Mouse (Mus musculus) large intestine, adult 2 months (tissue): ENCODE data around the gene Scn8a. TPM values are rescaled to one million over a fixed set of nuclear protein-coding genes. Genes with fewer than 3 reads are reported as not detected.

ENCODE experiments used
- DNase-seq: peaks from one replicate; pipeline ENCODE4 v3.0.0-alpha.2; 2012; ENCODE audit warnings: low read depth, low spot score
- WGBS: fragments of 180-500 bp; shearing (Covaris S2); methylation state at CpG from one replicate; pipeline ENCODE4 v1.1.7; 2018; 5-methylcytosine and 5-hydroxymethylcytosine counted together
- polyA plus RNA-seq: library from polyadenylated mRNA; depleted of rRNA; stranded (reverse); fragments of >200 nt; gene quantifications from 2 replicates; pipeline ENCODE4 v1.2.3, GENCODE M21; 2012; rRNA removed

Scn8a gene
- polyA plus RNA-seq, 1 experiment = 1.5 TPM

DNA sequence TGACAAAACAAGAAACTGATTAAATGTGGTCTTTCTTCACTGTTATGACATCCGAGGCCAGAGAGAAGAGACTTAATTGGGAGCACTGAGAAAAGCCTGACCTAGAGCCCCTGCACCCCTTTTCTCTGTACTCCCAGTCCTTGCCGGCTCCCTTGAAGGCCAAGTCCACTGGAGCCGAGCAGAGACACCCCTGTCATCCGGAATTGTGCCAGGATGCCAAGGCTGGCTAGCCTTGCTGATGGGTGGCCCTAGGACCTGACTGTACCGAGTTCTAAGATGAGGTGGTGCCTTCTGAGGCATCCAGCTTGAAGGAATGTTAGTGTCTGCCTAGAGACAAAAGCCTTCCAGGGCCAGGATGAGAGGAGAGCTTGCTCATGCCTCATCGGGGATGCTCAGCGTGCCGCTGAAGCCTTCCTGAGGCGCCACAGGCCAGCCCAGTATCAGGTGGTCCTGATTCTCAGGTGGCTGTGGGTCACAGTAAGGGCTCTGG is 210.4 kb downstream of the Scn8a start:
- 89% methylated on average over 9 of the region's 9 CpGs for WGBS
- DNase-seq = no peak

GRCm38 (mm10) chr15:101081035-101081548 is 211.4 kb downstream of the Scn8a start:
- DNase-seq = no peak
- 84% methylated on average over 7 of the region's 7 CpGs for WGBS

- WGBS = 48% methylated on average over 4 of the region's 4 CpGs
Observed at GRCm38 (mm10) chr15:101082236-101082635, 212.6 kb downstream of the Scn8a start.

GRCm38 (mm10) chr15:101084499-101084898 is 214.8 kb downstream of the Scn8a start:
- 84% methylated on average over 10 of the region's 10 CpGs for WGBS
- no peak for DNase-seq

More at GRCm38 (mm10) chr15:101082236-101082635, 212.6 kb downstream of the Scn8a start:
- DNase-seq = no peak

DNA sequence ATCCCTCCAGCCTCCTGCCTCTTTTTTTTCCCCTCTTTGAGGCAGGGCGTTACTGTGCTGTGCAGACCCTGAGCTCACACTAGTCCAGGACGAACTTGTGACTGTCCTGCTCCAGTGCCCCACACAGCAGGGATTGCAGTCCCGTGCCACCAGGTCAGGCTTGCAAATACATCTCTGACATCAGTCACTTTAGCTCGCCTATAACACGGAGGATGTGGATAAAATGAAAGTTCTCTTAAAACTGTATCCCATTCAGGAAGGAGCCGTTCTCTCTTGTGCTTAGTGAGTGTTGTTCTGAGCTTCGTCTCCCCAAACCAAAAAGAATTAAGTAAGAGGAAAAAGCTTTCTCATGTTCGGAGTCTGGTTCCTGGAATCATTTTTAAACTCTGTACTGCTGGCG is 216.8 kb downstream of the Scn8a start:
- 75% methylated on average over 9 of the region's 9 CpGs for WGBS
- DNase-seq = no peak

DNA sequence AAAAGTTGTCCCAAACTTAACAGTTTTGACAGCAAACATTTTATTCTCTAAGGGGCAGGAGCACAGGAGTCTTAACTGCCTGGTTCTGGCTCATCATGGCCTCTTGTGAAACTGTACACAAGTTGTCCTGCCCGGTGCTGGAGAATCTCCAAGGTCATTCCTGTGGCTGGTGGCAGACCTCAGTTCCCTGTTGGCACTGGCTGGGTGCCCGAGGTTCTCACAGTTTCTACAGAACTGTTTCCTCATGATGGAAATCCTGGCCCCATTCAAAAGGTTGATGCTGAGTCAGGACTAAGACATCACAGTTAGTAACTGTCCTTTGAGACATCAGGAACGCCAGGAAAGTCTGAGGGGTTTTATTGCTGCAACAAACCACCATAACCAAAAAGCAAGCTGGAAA is 217.3 kb downstream of the Scn8a start:
- WGBS = 17% methylated on average over 3 of the region's 3 CpGs
- DNase-seq = no peak

- DNase-seq = no peak
- 87% methylated on average over 4 of the region's 4 CpGs for WGBS
Observed at GRCm38 (mm10) chr15:101088291-101088690, 218.6 kb downstream of the Scn8a start.

GRCm38 (mm10) chr15:101091551-101091950 is 221.9 kb downstream of the Scn8a start:
- 94% methylated on average over 8 of the region's 8 CpGs for WGBS

GRCm38 (mm10) chr15:101092121-101092828 is 222.6 kb downstream of the Scn8a start:
- 55% methylated on average over 14 of the region's 14 CpGs for WGBS

More at GRCm38 (mm10) chr15:101091551-101091950, 221.9 kb downstream of the Scn8a start:
- no peak for DNase-seq

GRCm38 (mm10) chr15:101092829-101093648 is 223.4 kb downstream of the Scn8a start:
- 57% methylated on average over 25 of the region's 25 CpGs for WGBS
- no peak for DNase-seq

More at GRCm38 (mm10) chr15:101092121-101092828, 222.6 kb downstream of the Scn8a start:
- no peak for DNase-seq

- no peak for DNase-seq
- WGBS = 81% methylated on average over 6 of the region's 6 CpGs
Observed at GRCm38 (mm10) chr15:101093988-101094387, 224.3 kb downstream of the Scn8a start.

- WGBS = 81% methylated on average over 9 of the region's 9 CpGs
- DNase-seq = no peak
Observed at GRCm38 (mm10) chr15:101094979-101095378, 225.3 kb downstream of the Scn8a start.

- DNase-seq = no peak
- 59% methylated on average over 3 of the region's 3 CpGs for WGBS
Observed at GRCm38 (mm10) chr15:101095392-101095791, 225.7 kb downstream of the Scn8a start.

Other genes starting within 250 kb of the Scn8a start
- 191 and 206 TPM in 2 replicates for gene Smagp, start 232.9 kb upstream of the Scn8a start, polyA plus RNA-seq
- gene Bin2, start 200.3 kb upstream of the Scn8a start, polyA plus RNA-seq = 4.5 and 9.9 TPM in 2 replicates
- 13.7 and 21.9 TPM in 2 replicates for gene Cela1, start 181.9 kb upstream of the Scn8a start, polyA plus RNA-seq
- 48.3 and 70.0 TPM in 2 replicates for gene Galnt6, start 140.5 kb upstream of the Scn8a start, polyA plus RNA-seq
- gene Slc4a8, start 108.1 kb upstream of the Scn8a start, polyA plus RNA-seq = 1.2 and 1.8 TPM in 2 replicates
- gene Gm47841, start 177.5 kb downstream of the Scn8a start, polyA plus RNA-seq = not detected in 2 replicates
- gene Fignl2, start 208.7 kb downstream of the Scn8a start, polyA plus RNA-seq = 2.8 and 3.0 TPM in 2 replicates
- gene Ankrd33, start 245.9 kb downstream of the Scn8a start, polyA plus RNA-seq = not detected in 2 replicates